Mouse (Mus musculus) frontal cortex, postnatal 10 days (tissue): Measurements from ENCODE around the gene Apba1.

ENCODE experiments used
- DNase-seq, 2 experiments: peaks; one replicate each; pipeline ENCODE4 v3.0.0; 2022; ENCODE audit warnings: low spot score in 2 of 2, mixed read lengths in 1 of 2

The Apba1 gene

GRCm38 (mm10) chr19:23971391-23971790 lies 212.7 kb downstream of the Apba1 start:
- DNase-seq = no peak

DNA sequence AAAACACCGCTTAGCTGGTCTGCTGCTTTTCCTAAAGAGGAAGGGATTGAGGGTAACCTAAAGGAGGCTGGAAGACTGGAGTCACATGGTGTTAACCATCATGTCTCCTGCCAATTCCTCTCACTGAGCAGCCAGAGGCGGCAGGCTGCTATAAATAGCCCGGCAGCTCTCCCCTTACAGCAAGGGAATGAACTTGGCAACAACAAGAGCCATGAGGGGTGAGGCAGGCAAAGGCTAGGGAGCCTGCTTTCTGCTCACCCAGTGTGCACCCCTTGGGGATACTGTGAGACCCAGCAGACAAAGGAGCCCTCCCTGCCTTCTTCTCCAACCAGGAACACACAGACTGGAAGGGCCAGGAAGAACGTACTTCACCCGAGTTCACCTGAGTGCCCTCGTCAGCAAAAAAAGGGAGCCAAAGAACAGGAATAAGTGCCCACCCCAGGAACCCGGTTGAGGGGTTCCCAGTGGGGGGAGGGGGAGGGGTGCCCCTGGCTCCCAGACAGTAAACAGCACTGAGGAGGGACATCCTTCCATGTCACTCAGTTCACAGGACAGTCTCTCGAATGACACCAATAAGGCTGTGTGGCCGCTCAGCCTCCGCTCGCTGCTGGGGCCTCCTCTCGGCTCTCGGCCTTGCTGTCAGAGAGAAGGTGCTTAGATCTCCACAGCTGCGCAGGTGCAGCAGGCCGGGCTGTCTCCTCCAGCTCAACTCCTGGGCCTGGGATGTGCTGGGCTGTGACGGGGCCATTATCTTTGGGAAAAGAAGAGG lies 214.4 kb downstream of the Apba1 start:
- DNase-seq = no peak

DNA sequence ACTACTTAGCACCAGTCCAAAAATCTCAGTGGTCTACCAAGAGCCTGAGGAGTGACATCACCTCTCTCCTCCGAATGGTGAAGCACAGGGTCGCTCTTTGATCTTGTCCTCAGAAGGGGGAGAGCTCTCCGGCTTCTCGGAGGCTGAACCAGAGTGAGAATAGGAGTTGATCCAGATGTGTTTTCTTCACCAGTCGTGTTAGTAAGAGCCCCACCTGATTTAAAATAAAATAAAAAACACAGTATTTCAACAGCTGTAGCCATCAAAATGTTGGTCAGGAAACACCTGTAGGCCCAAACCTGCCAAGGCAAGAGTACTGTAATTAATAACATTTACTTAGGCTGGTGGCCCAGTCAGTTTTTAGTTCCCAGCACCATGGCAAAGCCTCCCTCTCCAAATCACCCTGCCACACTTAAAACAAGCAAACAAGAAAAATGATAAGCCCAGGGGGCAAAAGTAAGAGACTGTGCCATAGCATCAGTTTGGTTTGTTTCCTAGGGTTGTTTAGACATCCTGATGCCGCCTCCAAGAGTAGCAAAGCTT lies 219.3 kb downstream of the Apba1 start:
- no peak for DNase-seq

GRCm38 (mm10) chr19:23980598-23980997 lies 221.9 kb downstream of the Apba1 start:
- peak in 1 of 2 experiments; percentile 46 for DNase-seq

DNA sequence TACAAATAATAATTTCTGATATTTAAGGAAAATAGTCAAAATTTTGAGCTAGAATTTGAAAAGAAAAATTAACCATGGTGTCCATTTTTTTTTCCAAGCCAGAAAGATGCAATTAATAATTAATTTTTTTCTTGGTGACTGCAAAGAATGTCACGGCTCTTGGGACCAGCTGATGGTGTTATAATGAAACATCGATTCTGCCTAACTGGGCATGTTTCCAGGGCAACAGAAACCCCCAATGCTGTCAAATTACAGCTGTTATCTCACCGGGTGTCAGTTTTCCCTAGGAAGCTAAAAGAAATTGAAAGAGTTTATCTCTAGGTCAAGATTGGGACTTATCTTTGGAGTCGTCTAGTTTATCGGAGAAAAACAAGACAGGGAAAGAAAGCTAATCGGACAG lies 225.5 kb downstream of the Apba1 start:
- DNase-seq = no peak

- no peak for DNase-seq
These were observed 228.6 kb downstream of the Apba1 start for GRCm38 (mm10) chr19:23987291-23987690.

DNA sequence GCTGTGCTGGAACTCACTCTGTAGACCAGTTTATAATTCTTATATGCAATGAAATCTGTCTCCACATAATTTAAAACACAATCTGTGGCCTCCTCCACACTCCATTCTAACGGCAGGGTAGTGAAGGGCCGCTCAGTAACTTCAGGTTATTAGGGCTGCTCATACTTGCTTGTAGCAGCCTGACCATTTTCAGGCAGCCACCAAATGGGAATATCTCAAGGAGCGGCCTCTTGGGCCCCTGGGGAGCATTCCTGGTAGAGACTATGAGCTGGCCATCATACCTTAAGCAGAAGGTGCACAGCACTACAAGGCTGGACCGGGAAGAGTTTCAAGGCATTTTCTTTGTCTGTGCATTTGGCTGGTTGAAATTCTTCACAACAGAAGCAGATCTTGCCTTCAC lies 229.5 kb downstream of the Apba1 start:
- DNase-seq = no peak

- no peak for DNase-seq
These were observed 237.2 kb downstream of the Apba1 start for GRCm38 (mm10) chr19:23995766-23996399.
